Mouse (Mus musculus): ENCODE measurements around the gene Spata20.

DNA sequence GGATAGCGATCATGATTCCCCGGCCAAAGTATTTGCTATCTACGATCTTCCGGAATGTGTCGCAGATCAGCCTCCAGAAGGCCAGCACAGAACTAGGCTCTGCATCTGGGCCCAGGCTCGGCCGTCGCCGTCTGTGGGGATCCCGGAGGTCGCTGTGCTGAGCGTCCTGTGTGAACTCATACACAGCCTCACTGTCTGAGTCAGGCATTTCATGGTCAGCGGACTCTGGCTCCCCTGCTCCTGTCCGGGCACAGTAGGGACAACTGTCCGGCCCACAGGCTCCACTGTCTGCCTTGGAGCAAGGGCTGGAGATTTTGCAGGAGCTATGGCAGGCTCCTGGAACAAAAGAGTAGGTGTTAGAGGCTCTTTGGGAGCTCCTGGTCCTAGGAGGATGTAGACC, 29.0 kb downstream of the Spata20 start:
- no peak for TF ChIP-seq CTCF (IDR thresholded peaks at IDR 0.05; ENCODE audit: insufficient read depth, low read depth, low read length)
- no peak for TF ChIP-seq POLR2A (IDR thresholded peaks at IDR 0.05; ENCODE audit: insufficient read depth, low read depth, low read length)

Measured in olfactory bulb, adult 2 months (tissue).